Mouse (Mus musculus): ENCODE data around the gene Gm9049.
"Not testable (repeated sequence)": the region's sequence is repeated elsewhere in the genome, so short reads cannot be mapped to it uniquely, and the experiment has no call there.

Gm9049 gene

DNA sequence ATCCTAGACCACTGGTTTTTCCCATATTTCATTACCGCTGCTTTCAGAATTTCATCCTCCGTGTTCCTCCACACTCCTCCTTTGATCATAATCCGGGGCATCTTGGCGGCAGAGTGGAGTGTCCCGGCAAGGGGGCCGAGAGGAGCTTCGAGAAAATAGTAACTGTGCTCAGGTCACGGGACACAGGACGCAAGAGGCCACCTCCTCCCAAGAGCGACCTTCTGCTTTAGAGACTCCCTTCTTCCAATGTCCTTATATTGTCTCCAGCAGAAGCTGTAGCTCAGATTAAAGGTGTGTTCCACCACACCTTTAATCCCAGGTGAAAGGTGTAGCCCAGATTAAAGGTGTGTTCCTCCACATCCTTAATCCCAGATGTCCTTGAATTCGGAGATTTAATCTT, at the start of gene Gm9049:
TSS of gene Gm9049 (minus strand) at position 101 of the 400 bp plus-strand sequence.
- not testable (repeated sequence) for DNase-seq (ENCODE audit: low spot score)

DNA sequence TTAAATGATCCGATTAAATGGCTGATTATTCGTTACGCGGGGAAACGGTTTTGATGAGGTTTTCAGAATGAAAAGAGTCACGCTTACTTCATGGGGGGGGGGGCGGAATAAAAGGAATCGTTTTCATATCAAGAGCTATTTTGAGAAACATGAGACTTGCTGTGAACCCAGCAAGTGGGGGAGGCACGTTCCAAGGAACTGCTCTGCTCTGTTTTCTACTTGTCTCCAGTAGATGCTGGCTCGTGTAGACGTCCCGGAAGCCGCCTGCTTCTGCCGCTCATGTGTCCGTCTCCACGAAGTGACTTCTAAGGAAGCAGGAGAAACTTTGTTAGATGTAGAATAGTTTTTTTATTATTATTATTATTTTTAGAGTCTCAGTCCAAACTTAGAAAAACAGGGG, 46.0 kb upstream of the Gm9049 start:
- no peak for DNase-seq (ENCODE audit: low spot score)

DNA sequence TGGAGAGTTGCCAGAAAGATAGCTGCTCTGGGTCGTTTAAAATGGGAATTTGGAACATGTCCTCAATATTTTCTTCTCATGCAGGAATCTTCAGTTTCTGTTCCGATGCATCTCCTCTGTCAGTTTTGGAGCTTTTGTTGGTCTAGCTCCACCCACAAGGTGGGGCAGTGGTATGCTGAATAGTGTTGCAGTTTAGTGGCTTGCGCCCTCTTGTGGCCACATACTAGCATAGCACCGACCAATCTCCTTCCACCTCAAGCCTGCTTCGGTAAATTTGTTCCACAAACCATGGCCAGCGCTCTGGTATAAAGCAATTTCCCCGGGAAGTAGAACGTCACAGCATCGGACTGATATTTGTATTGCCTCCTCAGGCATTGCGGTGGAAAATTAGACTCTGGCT, 16.5 kb upstream of the Gm9049 start:
- peak; percentile 46 for DNase-seq (ENCODE audit: low spot score)

DNA sequence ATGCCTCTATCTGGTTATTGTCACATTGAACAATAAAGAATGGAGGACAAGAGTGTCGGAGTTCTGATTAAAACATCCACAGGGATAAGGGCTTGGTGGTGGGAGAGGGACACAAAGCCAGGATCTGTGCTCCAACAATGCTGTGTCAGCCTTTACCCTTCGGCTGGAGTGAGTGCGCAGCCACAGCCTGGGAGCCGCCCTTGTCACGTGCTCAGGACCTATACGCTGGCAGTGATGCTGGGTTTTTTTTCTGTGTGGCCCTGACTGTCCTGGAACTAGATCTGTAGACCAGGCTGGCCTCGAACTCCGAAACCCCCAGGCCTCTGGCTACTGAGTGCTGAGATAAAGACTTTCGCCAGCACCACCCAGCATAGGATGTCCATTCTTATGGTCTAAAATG, 15.6 kb upstream of the Gm9049 start:
- DNase-seq (ENCODE audit: low spot score): no peak

DNA sequence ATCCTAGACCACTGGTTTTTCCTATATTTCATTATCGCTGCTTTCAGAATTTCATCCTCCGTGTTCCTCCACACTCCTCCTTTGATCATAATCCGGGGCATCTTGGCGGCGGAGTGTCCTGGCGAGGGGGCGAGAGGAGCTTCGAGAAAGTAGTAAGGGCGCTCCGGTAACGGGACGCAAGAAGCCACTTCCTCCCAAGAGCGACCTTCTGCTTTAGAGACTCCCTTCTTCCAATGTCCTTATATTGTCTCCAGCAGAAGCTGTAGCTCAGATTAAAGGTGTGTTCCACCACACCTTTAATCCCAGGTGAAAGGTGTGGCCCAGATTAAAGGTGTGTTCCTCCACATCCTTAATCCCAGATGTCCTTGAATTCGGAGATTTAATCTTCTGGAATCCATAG, 5.3 kb downstream of the Gm9049 start, which contains the start of gene Gm9048:
TSS of gene Gm9048 (minus strand) at position 101 of the 400 bp plus-strand sequence.
- DNase-seq (ENCODE audit: low spot score): not testable (repeated sequence)

DNA sequence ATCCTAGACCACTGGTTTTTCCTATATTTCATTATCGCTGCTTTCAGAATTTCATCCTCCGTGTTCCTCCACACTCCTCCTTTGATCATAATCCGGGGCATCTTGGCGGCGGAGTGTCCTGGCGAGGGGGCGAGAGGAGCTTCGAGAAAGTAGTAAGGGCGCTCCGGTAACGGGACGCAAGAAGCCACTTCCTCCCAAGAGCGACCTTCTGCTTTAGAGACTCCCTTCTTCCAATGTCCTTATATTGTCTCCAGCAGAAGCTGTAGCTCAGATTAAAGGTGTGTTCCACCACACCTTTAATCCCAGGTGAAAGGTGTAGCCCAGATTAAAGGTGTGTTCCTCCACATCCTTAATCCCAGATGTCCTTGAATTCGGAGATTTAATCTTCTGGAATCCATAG, 10.8 kb downstream of the Gm9049 start, which contains the start of gene Gm9046:
TSS of gene Gm9046 (minus strand) at position 101 of the 400 bp plus-strand sequence.
- not testable (repeated sequence) for DNase-seq (ENCODE audit: low spot score)

DNA sequence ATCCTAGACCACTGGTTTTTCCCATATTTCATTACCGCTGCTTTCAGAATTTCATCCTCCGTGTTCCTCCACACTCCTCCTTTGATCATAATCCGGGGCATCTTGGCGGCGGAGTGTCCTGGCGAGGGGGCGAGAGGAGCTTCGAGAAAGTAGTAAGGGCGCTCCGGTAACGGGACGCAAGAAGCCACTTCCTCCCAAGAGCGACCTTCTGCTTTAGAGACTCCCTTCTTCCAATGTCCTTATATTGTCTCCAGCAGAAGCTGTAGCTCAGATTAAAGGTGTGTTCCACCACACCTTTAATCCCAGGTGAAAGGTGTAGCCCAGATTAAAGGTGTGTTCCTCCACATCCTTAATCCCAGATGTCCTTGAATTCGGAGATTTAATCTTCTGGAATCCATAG, 16.2 kb downstream of the Gm9049 start, which contains the start of gene Gm9045:
TSS of gene Gm9045 (minus strand) at position 101 of the 400 bp plus-strand sequence.
- DNase-seq (ENCODE audit: low spot score): not testable (repeated sequence)

DNA sequence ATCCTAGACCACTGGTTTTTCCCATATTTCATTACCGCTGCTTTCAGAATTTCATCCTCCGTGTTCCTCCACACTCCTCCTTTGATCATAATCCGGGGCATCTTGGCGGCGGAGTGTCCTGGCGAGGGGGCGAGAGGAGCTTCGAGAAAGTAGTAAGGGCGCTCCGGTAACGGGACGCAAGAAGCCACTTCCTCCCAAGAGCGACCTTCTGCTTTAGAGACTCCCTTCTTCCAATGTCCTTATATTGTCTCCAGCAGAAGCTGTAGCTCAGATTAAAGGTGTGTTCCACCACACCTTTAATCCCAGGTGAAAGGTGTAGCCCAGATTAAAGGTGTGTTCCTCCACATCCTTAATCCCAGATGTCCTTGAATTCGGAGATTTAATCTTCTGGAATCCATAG, 21.6 kb downstream of the Gm9049 start, which contains the start of gene Gm9044:
TSS of gene Gm9044 (minus strand) at position 101 of the 400 bp plus-strand sequence.
- DNase-seq (ENCODE audit: low spot score): not testable (repeated sequence)

DNA sequence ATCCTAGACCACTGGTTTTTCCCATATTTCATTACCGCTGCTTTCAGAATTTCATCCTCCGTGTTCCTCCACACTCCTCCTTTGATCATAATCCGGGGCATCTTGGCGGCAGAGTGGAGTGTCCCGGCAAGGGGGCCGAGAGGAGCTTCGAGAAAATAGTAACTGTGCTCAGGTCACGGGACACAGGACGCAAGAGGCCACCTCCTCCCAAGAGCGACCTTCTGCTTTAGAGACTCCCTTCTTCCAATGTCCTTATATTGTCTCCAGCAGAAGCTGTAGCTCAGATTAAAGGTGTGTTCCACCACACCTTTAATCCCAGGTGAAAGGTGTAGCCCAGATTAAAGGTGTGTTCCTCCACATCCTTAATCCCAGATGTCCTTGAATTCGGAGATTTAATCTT, 27.0 kb downstream of the Gm9049 start, which contains the start of gene Gm9040:
TSS of gene Gm9040 (minus strand) at position 101 of the 400 bp plus-strand sequence.
- not testable (repeated sequence) for DNase-seq (ENCODE audit: low spot score)

DNA sequence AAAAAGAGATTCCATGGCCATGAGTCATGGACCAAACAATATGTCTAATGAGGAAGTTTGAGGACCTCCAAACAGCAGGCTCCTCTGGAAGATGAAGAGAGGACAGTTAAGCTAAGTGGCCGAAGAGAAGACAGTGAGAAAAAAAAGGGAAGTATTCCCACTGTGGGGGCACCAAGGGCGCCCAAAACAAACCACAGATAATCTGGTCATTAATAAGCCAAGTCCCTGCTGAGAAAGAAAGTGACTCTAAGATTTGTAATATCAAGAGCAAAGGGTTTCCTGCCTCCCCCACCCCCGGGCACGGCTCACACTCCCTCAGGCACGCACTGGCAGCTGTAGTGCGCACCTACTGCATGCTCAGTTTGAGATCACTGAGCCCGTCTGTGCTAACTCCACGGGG, 34.9 kb downstream of the Gm9049 start:
- no peak for DNase-seq (ENCODE audit: low spot score)

DNA sequence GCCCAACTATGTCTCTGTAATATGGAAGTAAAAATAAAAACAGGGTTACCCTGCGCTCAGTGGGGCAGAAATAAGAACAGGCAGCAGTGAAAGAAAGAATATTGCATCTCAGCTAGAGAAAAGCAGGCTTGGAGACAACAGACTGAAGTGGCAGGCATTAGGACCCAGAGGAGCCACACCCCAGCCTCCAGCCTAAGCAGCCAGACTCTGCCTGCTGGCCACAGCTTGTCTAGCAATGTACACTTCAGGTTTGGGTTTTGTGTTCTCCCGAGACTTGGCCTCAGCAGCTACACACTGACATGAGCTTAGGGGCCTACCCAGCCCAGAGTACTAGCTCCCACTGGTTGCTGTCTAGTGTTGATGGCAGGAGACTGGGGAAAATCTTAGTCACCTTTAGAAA, 51.8 kb downstream of the Gm9049 start:
- DNase-seq (ENCODE audit: low spot score): not testable (repeated sequence)
